Mouse (Mus musculus) bone marrow macrophage, adult 2 months (primary cell): ENCODE results near the gene Rnaseh2b. TPM values are rescaled to one million over a fixed set of nuclear protein-coding genes. Genes with fewer than 3 reads are reported as not detected.

ENCODE experiments used
- H3K27ac ChIP-seq: 2 replicates; pipeline ENCODE4 v1.5.1; 2012; ENCODE audit warnings: low read depth, low read length; ENCODE audit not compliant: insufficient read depth
- H3K4me1 ChIP-seq: 2 replicates; pipeline ENCODE4 v1.6.1; 2012; ENCODE audit warnings: low read length; ENCODE audit not compliant: control insufficient read depth, insufficient read depth
- H3K4me3 ChIP-seq: 2 replicates; pipeline ENCODE4 v1.5.1; 2012; ENCODE audit warnings: mild to moderate bottlenecking, low read length, moderate library complexity; ENCODE audit not compliant: insufficient read depth
- CTCF ChIP-seq: IDR thresholded peaks from 2 replicates; pipeline ENCODE4 v1.5.1; 2012; ENCODE audit warnings: low read depth, mild to moderate bottlenecking, low read length, moderate library complexity
- POLR2A ChIP-seq: IDR thresholded peaks from 2 replicates; pipeline ENCODE4 v1.6.1; 2012; ENCODE audit warnings: mild to moderate bottlenecking, low read depth, low read length, borderline replicate concordance
- polyA plus RNA-seq: library from polyadenylated mRNA; stranded (reverse); fragments of >200 nt; gene quantifications from 2 replicates; pipeline ENCODE4 v1.2.4, GENCODE M21; 2012; ENCODE audit not compliant: missing spikeins, insufficient read depth, insufficient read length

Rnaseh2b gene
- polyA plus RNA-seq: 20.7 and 32.1 TPM in 2 replicates

- H3K4me1 ChIP-seq: peaks cover 5% of the 10 kb centered on the region
- no peak for TF ChIP-seq CTCF
- no peak for TF ChIP-seq POLR2A
- H3K4me3 ChIP-seq: peak within 1 kb of the TSS; percentile 25
- H3K27ac ChIP-seq: no peak within 1 kb of the TSS
Measured at GRCm38 (mm10) chr14:62292488-62293339, at the start of gene Rnaseh2b, which contains the start of gene Dleu7. Gene Rnaseh2b, plus strand, starts transcription at chr14:62292589. Gene Dleu7, minus strand, starts transcription at chr14:62293047.

DNA sequence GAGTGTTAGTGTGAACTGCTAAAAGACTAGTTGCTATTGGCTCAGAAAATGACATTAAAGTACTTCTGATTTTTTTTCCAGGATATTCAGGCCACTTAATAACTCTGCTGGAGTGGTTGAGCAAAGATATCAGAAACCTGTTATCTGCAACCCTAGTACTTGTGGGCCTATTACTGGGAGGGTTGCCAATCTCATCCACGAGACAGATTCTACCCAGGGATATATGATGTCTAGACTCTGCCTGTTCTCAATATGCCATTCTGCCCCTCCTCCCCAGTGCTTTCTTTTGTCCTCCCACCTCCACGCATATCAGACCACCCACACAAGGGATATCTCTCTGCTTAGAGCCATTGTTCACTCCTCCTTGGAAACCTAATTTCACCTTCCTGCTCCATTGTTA, 48.9 kb upstream of the Rnaseh2b start:
- no peak for TF ChIP-seq POLR2A
- no peak for TF ChIP-seq CTCF
- no peak overlapping the region for H3K27ac ChIP-seq
- peaks cover 15% of the 10 kb centered on the region for H3K4me1 ChIP-seq
- H3K4me3 ChIP-seq: no peak overlapping the region

DNA sequence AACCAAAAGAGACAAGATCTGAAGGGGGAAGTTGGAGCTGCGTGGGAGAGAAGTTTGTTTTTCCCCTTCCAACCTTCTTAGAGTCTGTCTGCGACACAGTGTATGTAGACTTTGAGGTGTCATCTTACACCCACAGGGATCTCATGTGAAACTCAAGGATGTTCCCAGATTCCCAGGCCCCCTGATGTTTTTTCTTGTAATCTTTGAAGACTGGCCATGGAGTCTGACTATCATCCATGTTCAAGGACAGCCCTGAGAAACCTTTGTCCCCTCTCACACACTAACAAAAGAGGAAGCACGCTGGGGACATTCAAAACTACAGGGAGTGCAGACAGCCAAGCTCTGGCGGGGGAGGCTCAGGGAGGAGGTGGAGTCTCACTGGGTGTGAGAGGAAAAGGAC, 46.8 kb upstream of the Rnaseh2b start:
- TF ChIP-seq POLR2A (no peak), CTCF (no peak)

DNA sequence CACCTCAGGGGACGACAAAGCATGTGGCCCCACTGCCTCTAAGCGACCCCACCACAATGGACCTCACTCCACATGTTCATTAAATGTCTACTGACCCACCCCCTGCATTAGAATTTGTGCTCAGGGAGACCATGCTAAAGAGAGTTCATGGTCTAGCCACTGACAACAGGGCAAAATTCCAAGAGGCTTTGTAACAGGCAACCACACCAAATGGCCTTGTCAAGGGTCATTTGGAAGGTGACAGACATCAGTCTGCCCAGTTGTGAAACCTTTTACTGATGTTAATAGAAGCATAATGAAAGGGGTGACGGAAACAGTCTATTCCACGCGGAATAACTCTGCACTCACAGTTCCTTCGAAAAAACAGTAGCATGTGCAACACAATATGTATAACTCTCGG, 44.0 kb upstream of the Rnaseh2b start:
- H3K4me3 ChIP-seq: no peak overlapping the region
- TF ChIP-seq POLR2A: no peak
- no peak for TF ChIP-seq CTCF
- peaks cover 15% of the 10 kb centered on the region for H3K4me1 ChIP-seq
- no peak overlapping the region for H3K27ac ChIP-seq

More for the DNA sequence above, 46.8 kb upstream of the Rnaseh2b start:
- H3K4me1 ChIP-seq: peaks cover 15% of the 10 kb centered on the region
- H3K27ac ChIP-seq: peak overlapping the region; percentile 96
- peak overlapping the region; percentile 30 for H3K4me3 ChIP-seq

DNA sequence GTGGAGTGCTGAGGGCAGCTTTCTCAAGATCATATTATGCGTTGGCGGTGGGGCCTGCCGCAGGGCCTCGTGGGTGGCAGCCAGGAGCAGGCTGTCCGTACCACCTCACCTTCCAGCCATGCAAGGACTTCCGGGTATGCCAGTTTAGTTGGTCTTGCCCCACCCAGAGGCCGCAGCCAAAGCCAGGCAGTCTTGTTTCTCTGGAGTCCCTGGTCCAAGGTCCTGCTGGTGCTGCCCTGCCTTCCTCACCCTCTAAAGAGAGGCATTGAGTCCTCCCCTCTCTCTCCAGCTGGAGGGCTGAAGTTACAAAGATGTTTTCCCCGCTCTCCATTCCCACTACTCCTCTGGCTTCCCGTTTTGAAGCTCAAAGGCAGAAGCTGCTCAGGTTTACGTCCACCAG, 43.6 kb upstream of the Rnaseh2b start:
- TF ChIP-seq POLR2A (no peak), CTCF (no peak)
- H3K4me1 ChIP-seq: peaks cover 15% of the 10 kb centered on the region
- no peak overlapping the region for H3K4me3 ChIP-seq

GRCm38 (mm10) chr14:62249251-62249650, 43.1 kb upstream of the Rnaseh2b start:
- no peak for TF ChIP-seq POLR2A
- TF ChIP-seq CTCF: no peak
- peaks cover 15% of the 10 kb centered on the region for H3K4me1 ChIP-seq
- H3K27ac ChIP-seq: no peak overlapping the region
- no peak overlapping the region for H3K4me3 ChIP-seq

More for the DNA sequence above, 43.6 kb upstream of the Rnaseh2b start:
- no peak overlapping the region for H3K27ac ChIP-seq

DNA sequence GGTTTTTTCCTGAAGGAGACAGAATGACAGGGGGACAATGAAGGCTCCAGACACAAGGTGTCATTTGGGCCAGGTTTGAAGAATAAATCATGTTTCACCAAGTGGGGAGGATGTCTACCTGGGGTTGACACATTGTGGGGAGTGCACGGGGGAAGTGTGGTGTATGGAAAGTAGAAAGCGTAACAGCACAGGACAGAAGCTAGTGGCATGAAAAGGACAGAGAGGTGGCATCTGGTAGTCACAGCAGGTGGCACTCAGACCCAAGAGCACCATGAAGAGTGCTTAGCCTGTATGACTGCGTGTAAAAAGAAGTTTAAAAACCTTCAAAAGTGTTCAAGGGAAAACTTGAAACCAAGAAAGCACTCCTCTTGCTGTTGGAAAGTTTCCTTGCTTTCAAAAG, 42.3 kb upstream of the Rnaseh2b start:
- H3K27ac ChIP-seq: no peak overlapping the region
- H3K4me3 ChIP-seq: no peak overlapping the region
- no peak for TF ChIP-seq POLR2A
- TF ChIP-seq CTCF: no peak

GRCm38 (mm10) chr14:62251999-62252398, 40.4 kb upstream of the Rnaseh2b start:
- H3K27ac ChIP-seq: no peak overlapping the region
- H3K4me3 ChIP-seq: no peak overlapping the region
- TF ChIP-seq CTCF: 0 out of 2 replicates have a peak, but pooled peaks have one; percentile 30
- no peak for TF ChIP-seq POLR2A
- no peaks in the 10 kb centered on the region for H3K4me1 ChIP-seq

More for the DNA sequence above, 42.3 kb upstream of the Rnaseh2b start:
- peaks cover 9% of the 10 kb centered on the region for H3K4me1 ChIP-seq

DNA sequence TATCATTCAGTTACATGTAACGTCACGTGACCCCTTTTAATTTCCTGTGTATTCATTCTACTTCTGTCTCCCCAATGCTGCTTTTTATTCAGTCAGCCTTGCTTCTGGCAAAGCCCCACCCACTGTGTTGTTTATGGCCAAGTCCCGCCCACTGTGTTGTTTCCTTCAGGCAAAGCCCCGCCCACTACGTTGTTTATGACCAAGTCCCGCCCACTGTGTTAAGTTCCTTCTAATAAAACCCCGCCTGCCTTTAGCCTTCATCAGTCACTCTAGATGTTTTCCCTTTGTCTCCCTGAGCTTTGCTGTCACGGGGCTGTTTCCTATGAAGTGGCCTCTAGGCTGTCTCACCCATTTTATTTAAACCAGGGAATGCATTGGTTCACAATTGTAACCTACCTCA, 38.0 kb upstream of the Rnaseh2b start:
- no peak overlapping the region for H3K27ac ChIP-seq
- TF ChIP-seq POLR2A (no peak), CTCF (no peak)
- no peaks in the 10 kb centered on the region for H3K4me1 ChIP-seq
- no peak overlapping the region for H3K4me3 ChIP-seq

- TF ChIP-seq CTCF (no peak), POLR2A (no peak)
- no peak overlapping the region for H3K27ac ChIP-seq
- no peaks in the 10 kb centered on the region for H3K4me1 ChIP-seq
- H3K4me3 ChIP-seq: no peak overlapping the region
Measured at GRCm38 (mm10) chr14:62256066-62256465, 36.3 kb upstream of the Rnaseh2b start.
